Mouse (Mus musculus) CD4-positive, CD25-positive, alpha-beta regulatory T cell, adult 4 months (primary cell): ENCODE results near the gene 4930544D05Rik. TPM values are rescaled to one million over a fixed set of nuclear protein-coding genes. Genes with fewer than 3 reads are reported as not detected.

ENCODE experiments used
- ATAC-seq: one replicate; pipeline ENCODE4 v1.8.0; 2017
- polyA plus RNA-seq, 2 experiments: library from polyadenylated mRNA; unstranded; fragments of 100-300 nt; shearing (Covaris generic); gene quantifications; one replicate each; pipeline ENCODE4 v1.2.1; 2017

The 4930544D05Rik gene
- polyA plus RNA-seq, 2 experiments from 2014 or later, result 0.71 TPM; not detected in 1

DNA sequence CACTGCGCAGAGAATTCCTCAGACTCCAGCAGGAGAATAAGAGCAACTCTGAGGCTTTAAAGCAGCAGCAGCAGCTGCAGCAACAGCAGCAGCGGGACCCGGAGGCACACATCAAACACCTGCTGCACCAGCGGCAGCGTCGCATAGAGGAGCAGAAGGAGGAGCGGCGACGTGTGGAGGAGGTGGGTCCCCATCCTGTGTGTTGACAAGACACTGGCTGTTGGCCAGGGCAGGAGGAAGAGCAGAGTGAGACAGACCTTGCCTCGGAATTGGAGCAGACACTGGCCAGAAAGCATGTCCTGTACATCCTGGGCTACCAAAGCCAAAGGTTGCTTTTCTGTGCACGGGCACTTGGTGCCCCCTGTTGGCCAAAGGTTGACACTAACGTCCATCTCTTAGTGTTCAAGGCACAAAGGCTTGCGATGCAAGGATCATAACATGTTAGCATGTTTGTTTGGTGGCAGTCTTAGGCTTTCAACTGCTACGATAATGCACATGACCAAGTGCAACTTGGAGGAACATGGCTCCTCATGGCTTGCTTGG is 10.6 kb upstream of the 4930544D05Rik start:
- peak; percentile 71 for ATAC-seq

DNA sequence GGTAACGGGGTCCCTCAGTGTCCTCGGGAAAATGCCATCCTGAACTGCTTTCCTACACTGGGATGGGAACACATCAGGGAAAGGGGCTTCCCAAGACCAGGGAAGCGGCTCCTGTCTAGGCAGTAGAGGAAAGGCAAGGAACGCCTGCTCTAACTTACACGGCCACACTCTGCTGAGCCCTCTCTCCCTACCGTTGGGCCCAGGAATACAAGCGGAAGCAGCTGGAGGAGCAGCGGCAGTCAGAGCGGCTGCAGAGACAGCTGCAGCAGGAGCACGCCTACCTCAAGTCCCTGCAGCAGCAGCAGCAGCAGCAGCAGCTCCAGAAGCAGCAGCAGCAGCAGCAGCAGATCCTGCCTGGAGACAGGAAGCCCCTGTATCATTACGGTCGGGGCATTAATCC is 8.9 kb upstream of the 4930544D05Rik start:
- no peak for ATAC-seq

GRCm38 (mm10) chr11:70607611-70608010 is 8.0 kb upstream of the 4930544D05Rik start:
- no peak for ATAC-seq

- no peak for ATAC-seq
Observed at GRCm38 (mm10) chr11:70608381-70609066, 7.1 kb upstream of the 4930544D05Rik start.

DNA sequence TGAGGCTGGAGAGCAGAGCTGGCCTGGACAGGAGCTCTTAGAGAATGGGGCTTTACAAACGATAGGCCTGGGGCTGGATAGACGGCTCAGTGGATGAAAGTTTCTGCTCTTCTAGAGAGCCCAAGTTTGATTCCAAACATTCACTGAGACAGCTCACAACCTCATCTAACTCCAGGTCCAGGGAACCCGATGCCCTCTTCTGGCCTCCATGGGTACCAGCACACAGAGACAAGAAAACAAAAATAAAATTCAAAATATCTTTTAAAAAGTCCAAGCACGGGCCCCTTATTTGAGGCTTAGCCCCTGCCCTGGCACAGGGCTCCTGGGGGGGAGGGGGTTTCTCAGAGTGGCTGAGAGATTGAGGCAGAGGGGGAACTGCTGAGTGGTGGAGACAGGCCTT is 4.9 kb upstream of the 4930544D05Rik start:
- ATAC-seq, result no peak

- no peak for ATAC-seq
Observed at GRCm38 (mm10) chr11:70612505-70612904, 3.1 kb upstream of the 4930544D05Rik start.

GRCm38 (mm10) chr11:70615074-70615473 is 574 bp upstream of the 4930544D05Rik start:
- peak; percentile 95 for ATAC-seq

GRCm38 (mm10) chr11:70619101-70619500 is 3.5 kb downstream of the 4930544D05Rik start, which contains the start of gene Chrne:
TSS of gene Chrne (minus strand) at chr11:70619216.
- ATAC-seq, result no peak

GRCm38 (mm10) chr11:70621972-70622814 is 6.5 kb downstream of the 4930544D05Rik start:
- peak; percentile 78 for ATAC-seq

- ATAC-seq, result no peak
Observed at GRCm38 (mm10) chr11:70623053-70623742, 7.5 kb downstream of the 4930544D05Rik start.

DNA sequence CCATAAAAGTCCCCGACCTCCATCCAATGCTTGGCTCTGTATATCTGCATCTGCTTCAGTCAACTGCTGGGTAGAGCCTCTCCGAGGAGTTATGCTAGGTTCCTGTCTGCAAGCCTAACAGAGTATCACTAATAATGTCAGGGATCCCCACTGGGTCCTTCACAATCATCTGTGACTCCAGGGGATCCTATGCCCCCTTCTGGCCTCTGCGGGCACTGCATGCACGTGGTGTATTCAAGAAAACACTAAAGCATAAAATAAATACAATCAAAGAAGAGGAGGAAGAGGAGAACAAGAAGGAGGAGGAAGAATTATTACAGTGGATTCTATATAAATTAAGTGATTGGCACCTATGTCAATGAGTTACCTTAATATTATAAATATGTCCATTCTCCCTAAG is 9.8 kb downstream of the 4930544D05Rik start:
- ATAC-seq, result no peak

DNA sequence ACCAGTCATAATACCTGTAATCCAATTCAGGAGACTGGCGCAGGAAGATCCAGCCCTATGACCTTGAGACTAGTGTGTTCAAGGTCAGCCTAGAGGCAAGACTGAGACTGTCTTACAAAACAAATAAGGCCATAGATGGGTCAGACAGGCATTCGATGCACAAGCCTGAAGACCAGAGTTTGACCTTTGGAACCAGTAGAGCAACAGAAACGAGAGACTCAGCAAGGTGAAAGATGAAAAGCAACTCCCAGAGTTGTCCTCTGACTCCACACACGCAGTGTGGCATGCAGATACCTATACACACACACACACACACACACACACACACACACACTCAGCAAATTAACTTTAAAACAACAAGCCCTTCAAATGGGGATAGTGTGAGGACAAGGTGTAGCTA is 11.2 kb downstream of the 4930544D05Rik start:
- no peak for ATAC-seq

DNA sequence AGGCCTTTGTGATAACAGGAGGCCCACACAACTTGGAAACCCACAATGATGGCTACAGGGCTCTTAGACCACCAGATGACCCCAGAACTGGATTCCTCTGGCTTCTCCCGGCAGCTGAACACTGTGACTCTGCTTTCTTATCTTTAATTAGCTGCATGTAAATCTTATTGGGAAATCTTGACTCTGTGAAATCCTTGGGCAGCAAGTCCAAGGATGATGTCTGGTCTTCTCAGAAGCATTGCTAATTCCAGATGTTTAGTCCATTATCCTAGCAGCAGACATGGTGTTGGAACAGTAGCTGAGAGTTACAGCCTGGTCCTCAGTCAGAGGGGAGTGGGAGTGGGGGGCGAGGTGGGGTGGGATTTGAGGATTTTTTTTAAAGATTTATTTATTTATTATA is 12.8 kb downstream of the 4930544D05Rik start:
- no peak for ATAC-seq

DNA sequence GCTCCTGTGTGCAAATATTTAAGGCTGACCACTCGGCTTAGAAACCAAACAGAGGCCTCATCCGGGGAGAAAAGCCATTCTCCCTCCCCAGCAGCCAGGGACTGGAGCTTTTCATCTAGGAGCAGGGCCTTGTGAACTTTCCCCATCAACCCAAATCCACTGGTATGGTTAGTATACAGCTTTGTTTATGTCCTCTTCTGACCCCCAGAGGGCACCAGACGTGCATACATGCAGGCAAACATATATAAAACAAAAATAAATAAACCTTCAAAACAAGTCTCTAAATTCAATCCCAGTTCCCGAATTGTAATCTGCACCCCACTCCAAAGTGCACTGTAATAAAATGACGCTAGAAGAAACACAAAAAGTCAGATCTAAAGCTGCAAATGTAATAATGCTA is 13.9 kb downstream of the 4930544D05Rik start:
- no peak for ATAC-seq

DNA sequence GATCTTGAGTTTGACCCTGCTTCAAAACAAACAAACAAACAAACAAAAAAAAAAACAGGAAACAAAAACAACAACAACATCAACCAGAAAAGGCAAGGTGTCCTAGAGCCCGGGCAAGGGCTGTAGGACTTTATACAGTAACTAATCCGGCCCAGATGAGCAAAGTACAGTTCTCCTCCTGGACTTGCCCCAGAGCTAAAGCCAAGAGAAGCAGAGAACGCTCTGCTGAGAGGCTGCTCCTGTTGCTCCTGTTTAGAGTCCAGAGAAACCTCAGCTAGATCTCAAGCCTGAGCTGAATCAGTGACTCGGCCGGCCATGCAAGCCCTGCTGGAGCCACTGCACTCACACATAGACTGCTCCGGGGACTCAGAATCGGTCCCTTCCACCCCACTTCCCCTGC is 14.5 kb downstream of the 4930544D05Rik start:
- ATAC-seq, result no peak

DNA sequence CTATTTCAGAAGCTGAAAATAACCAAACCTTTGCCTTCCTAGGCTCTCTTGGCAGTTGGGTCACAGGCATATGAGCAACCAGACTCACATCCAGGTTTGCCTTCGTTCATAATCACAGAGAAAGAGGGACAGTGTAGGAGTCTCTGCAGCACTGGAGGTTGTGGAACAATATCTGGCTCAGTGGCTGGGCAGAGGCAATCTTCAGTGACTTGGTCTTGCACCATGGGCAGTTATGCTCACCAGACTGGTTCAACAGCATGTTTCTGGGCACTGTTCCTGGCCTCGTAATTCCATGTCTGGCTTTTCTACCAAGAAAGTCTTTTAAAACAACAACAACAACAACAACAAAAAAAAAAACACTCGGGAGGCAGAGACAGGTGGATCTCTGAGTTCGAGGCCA is 20.0 kb downstream of the 4930544D05Rik start:
- ATAC-seq, result no peak

DNA sequence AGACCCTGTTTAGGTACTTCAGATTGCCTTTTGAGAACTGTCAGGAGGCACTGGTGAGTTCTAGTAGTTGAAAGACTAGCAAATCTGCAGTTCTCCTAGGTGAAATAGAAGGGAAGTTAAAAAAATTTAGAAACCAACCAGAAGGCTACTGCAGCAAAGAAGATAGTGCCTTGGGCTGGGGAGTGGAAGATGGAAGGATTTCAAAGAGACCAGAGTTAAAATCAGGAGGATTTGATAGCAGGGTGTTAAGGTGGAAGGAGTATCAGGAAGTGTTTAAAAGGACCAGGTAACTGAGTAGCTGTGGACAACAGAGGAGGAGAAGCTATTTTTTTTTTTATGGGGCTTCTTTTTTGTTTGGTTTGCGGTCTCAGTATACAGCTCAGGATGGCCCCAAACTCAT is 22.1 kb downstream of the 4930544D05Rik start:
- ATAC-seq, result no peak

- ATAC-seq, result no peak
Observed at GRCm38 (mm10) chr11:70638293-70638692, 22.6 kb downstream of the 4930544D05Rik start.

DNA sequence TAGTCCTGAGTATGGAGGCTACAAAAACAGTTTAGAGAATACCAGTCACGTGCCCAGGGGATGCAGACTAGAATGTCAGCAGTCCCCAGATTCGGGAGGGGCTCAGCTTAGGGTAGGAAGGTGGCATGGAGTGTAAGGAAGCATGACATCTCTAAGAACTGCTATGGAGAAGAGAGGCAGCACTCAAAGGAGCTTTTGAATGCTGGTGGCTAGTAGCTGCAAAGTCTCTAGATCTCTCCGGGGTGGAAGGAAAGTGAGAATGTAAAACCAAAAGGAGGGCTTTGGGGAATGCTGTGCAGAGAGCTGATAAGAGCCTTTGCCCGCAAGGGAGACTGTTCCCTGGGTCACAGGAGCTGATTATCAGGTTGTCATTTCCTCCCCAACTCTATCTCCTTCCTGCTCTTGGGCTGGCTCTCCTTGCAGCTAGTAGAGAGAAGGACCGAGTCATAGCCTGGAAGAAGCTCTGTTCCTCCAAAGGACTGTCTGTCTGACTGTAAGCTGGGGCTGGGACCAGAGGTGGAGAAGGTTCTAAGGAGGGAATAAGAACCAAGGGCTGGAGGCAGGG is 23.1 kb downstream of the 4930544D05Rik start, which contains the start of gene Gp1ba:
Gene Gp1ba, plus strand, starts transcription at position 409 of the 565 bp plus-strand sequence.
- ATAC-seq, result no peak

- no peak for ATAC-seq
Observed at GRCm38 (mm10) chr11:70639976-70640375, 24.3 kb downstream of the 4930544D05Rik start.

- no peak for ATAC-seq
Observed at GRCm38 (mm10) chr11:70641241-70641640, 25.6 kb downstream of the 4930544D05Rik start.

GRCm38 (mm10) chr11:70643051-70643450 is 27.4 kb downstream of the 4930544D05Rik start:
- ATAC-seq, result no peak
